Mouse (Mus musculus) CD4-positive, CD25-positive, alpha-beta regulatory T cell, adult 4 months (primary cell): ENCODE data around the gene Mogs. TPM values are rescaled to one million over a fixed set of nuclear protein-coding genes. Genes with fewer than 3 reads are reported as not detected.

Source experiments
- ATAC-seq: one replicate; pipeline ENCODE4 v1.8.0; 2017
- polyA plus RNA-seq, 2 experiments: library from polyadenylated mRNA; unstranded; fragments of 100-300 nt; shearing (Covaris generic); gene quantifications; one replicate each; pipeline ENCODE4 v1.2.1; 2017

The Mogs gene
- polyA plus RNA-seq, 2 experiments from 2014 or later: 6.5 to 16.0 TPM

DNA sequence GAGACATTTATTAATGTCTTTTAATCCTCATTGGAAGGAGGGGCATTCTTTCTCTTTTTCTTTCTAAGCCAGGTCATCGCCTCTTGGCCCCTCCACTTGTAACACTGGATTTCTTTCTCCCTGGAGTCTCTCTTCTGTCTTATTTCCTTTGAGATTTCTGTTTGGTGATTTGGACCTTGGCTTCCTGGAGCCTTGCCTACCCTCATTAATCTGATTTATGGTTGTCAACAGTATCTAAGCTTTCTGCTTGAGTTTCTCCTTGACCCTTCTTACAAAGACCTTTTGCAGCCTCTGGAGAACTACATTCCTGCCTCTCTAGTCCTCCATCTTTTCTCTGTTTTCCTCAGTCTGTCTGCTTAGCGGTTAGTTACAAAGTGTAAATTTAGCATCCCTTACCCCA, 16.9 kb upstream of the Mogs start:
- ATAC-seq: no peak

DNA sequence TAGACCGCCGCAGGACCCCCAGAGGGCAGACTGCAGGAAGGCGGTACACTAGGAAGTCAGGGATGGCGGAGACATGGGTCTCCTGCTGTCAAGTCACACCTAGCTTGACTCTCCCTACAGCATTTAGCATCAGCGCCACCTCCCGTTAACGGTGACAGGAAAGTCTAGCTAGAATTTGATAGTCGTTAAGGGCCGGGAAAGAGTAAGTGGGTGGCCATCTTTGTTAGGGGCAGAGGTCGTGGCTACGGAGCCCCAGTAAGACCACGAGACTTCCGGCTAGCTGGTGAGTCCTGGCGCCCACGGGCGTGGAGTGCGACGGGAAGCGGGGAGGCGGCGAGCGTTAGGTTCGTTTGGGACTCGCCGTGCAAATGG, 14.0 kb upstream of the Mogs start, which contains the start of the genes Ccdc142 and Gm42688:
Gene Ccdc142, plus strand, starts transcription at position 286 of the 372 bp plus-strand sequence.
Gene Gm42688, plus strand, starts transcription at position 302 of the 372 bp plus-strand sequence.
- ATAC-seq: peak; percentile 89

DNA sequence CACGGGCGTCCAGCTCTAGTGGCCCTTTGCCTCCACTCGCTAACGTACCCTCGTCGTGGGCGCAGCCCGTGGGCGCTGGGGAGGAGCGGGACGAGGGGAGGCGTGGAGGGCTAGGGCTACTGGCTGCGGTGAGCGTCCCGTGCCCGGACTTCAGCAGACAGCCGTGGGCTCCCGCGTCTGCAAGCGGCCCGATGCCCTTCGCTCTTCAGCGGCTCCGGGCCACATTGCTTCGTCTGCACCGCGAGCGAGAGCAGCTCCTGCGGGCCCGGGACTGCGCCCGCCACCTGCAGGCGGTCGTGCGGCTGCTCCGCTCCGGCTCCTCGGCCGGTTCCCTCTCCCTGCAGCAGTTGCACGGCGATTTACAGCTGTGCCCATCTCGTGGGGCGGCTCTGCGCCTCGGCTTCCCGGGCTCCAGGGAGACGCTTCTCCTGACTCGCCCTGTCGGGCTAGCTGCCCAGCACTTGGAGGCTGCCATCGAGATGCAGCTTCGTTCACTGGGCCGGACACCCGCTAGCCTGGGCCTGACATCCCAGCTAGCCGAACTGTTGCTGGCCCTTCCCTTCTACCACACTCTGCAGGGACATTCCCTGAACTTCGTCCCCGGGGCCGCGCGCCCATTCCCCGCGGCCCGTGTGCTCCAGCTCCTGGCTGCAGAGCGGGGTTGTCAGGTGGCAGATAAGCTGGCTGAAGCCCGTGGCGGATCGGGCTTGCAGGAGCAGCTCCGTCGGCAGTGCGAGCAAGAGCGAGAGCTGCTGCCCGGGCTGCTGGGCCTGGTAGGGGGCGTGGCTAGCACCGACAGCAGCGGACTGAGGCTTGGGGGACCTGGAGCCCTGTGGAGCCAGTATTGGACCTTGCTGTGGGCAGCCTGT, 13.4 kb upstream of the Mogs start:
- peak; percentile 75 for ATAC-seq

DNA sequence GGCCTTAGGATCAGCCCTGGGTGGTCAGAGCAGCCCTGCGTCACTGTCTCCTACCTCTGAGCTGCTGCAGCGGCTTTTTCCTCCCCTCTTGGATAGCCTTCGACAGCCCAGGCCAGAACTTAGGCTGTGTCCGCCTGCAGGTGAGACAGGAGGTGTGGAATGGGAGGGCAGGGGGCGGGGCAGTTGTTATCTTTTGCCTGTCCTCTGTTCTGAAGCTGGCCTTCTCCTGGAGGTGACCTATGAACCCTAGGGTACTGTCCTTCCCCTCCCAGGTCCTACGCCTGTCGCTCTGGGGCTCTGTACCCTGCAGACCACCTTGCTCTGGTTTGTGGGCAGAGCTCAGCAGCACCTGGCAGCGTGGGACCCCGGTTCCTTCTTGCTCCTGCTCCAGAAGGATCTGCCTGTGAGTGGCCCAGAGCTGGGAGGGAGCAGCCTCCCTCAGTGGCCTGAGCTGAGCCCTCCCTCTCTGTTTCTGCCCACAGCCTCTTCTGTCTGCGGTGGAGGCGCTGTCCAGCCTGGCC, 12.1 kb upstream of the Mogs start:
- ATAC-seq: no peak

DNA sequence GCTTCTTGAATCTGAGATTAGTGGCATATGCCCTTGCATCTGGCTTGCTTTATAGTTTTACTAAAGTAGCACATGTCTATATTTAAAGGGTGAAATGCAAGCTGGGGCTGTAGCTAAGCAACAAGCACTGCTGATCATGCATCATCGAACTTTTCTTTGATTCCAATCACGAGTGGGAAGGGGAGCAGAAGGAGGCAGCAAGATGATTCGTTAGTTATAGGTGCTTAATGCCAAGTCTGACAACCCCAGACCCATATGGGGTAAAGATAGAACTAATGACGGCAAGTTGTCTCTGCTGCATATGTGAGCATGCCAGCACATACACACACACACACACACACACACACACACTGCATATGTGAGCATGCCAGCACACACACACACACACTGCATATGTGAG, 11.1 kb upstream of the Mogs start:
- no peak for ATAC-seq

GRCm38 (mm10) chr6:83107566-83108400, 7.5 kb upstream of the Mogs start:
- peak; percentile 50 for ATAC-seq

GRCm38 (mm10) chr6:83108762-83109668, 6.3 kb upstream of the Mogs start, which contains the start of gene Mrpl53:
Gene Mrpl53 (plus strand): TSS chr6:83109040.
- peak; percentile 79 for ATAC-seq

DNA sequence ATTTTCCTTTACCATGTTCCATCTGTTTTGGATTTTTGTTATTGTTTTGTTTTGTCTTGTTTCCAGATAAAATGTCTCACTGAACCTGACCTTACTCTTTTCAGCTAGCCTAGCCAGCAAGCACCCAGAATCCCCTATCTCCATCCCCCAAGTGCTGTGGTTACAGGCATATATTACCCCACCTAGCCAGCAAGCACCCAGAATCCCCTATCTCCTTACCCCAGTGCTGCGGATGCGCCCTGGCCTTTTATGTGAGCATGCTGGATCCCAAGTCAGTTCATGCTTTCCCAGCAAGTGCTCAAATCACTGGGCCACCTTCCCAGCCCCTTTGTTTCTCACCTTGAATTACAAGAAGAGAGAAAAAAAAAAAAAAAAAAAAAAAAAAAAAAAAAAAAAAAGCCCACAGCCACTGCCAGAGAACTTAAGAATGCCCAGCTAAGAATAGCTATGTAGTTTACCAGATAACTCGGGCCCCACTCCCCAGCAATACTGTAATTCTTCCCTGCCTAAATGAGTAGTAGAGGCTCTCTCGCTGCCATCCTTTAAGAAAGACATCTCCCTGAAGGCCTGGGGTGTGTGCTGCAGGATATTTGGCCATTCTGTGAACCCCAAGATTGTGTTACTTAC, 3.7 kb upstream of the Mogs start:
- ATAC-seq: no peak

DNA sequence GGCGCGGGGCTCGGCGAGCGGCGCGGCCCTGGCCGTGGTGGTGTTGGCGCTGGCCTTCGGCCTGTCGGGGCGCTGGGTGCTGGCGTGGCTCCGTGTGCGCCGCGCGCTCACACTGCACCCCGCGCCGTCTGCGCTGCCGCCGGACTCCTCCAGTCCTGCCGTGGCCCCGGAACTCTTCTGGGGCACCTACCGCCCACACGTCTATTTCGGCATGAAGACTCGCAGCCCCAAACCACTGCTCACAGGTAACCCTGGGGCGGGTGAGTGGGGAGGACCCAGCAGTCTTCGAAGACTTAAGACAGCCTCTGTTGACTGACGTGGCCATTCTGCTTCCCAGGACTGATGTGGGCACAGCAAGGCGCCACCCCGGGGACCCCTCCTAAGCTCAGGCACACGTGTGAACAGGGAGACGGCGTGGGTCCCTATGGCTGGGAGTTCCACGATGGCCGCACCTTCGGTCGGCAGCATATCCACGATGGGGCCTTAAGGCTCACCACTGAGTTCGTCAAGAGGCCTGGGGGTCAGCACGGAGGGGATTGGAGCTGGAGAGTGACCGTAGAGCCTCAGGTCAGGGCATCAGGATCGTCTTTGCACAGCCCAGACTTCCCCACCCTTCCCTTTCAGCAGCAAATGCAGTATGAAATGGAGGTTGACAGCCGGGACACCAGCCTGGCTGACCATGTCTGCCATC, 531 bp downstream of the Mogs start:
- peak; percentile 65 for ATAC-seq

GRCm38 (mm10) chr6:83116373-83117164, 1.3 kb downstream of the Mogs start:
- no peak for ATAC-seq

GRCm38 (mm10) chr6:83117165-83117438, 1.8 kb downstream of the Mogs start:
- no peak for ATAC-seq

GRCm38 (mm10) chr6:83117616-83118015, 2.3 kb downstream of the Mogs start:
- no peak for ATAC-seq

- no peak for ATAC-seq
Observed at GRCm38 (mm10) chr6:83118369-83118768, 3.1 kb downstream of the Mogs start.

GRCm38 (mm10) chr6:83118825-83119733, 3.8 kb downstream of the Mogs start:
- ATAC-seq: no peak

DNA sequence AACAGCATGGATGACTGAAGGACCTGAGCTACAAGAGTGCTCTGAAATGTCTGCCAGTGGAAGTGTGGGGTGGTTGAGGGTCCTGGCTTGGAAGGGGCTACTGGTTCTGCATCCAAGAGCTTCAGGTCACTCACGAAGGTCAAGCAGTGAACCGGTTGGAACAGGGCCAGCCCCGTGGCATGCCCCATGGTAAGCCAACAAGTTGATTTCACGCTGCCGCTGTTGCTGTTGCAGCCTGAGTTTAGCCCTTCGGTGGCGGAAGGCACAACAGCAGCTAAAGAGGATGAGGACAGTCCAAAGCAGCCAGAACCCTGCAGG, 4.4 kb downstream of the Mogs start:
- no peak for ATAC-seq

- ATAC-seq: peak; percentile 93
Observed at GRCm38 (mm10) chr6:83120930-83121862, 5.9 kb downstream of the Mogs start, which contains the start of gene Wbp1. Gene Wbp1 (minus strand): TSS chr6:83121559.

- ATAC-seq: peak; percentile 11
Observed at GRCm38 (mm10) chr6:83121863-83122710, 6.8 kb downstream of the Mogs start.
